Mouse (Mus musculus) liver, embryonic 13.5 days (tissue): ENCODE data around the gene Pdgfa. TPM values are rescaled to one million over a fixed set of nuclear protein-coding genes. Genes with fewer than 3 reads are reported as not detected.

Experiments
- ATAC-seq: fragments of 200-750 bp; cut with Nextera tagmentation; 2 replicates; pipeline ENCODE4 v1.8.0; 2017; ENCODE audit warnings: low read depth, mild to moderate bottlenecking, moderate number of reproducible peaks, moderate library complexity
- DNase-seq: peaks from one replicate; pipeline ENCODE4 v3.0.0; 2022
- H3K27ac ChIP-seq: fragments of 300-500 bp; sonication (generic); 2 replicates; pipeline ENCODE4 v1.5.1; 2015; ENCODE audit warnings: moderate library complexity, mild to moderate bottlenecking, inconsistent platforms
- H3K27me3 ChIP-seq: fragments of 300-500 bp; sonication (generic); 2 replicates; pipeline ENCODE4 v1.6.1; 2015; ENCODE audit warnings: mild to moderate bottlenecking, inconsistent platforms
- H3K36me3 ChIP-seq: fragments of 300-500 bp; sonication (generic); 2 replicates; pipeline ENCODE4 v1.6.1; 2015; ENCODE audit warnings: mild to moderate bottlenecking, inconsistent platforms
- H3K4me1 ChIP-seq: fragments of 300-500 bp; sonication (generic); replicated peaks from 2 replicates; pipeline ENCODE4 v1.6.1; 2015; ENCODE audit warnings: inconsistent platforms
- H3K4me2 ChIP-seq: fragments of 300-500 bp; sonication (generic); 2 replicates; pipeline ENCODE4 v1.6.1; 2015; ENCODE audit warnings: inconsistent platforms, mild to moderate bottlenecking, moderate library complexity
- H3K4me3 ChIP-seq: fragments of 300-500 bp; sonication (generic); replicated peaks from 2 replicates; pipeline ENCODE4 v1.5.1; 2015; ENCODE audit warnings: mild to moderate bottlenecking, inconsistent platforms
- H3K9ac ChIP-seq: fragments of 300-500 bp; sonication (generic); 2 replicates; pipeline ENCODE4 v1.6.1; 2015; ENCODE audit warnings: mild to moderate bottlenecking, inconsistent platforms
- H3K9me3 ChIP-seq: fragments of 300-500 bp; sonication (generic); replicated peaks from 2 replicates; pipeline ENCODE4 v1.6.1; 2016; ENCODE audit warnings: inconsistent platforms
- WGBS: fragments of 180-500 bp; shearing (Covaris S2); methylation state at CpG from one replicate; pipeline ENCODE4 v1.1.7; 2015; ENCODE audit not compliant: insufficient replicate concordance; 5-methylcytosine and 5-hydroxymethylcytosine counted together
- polyA plus RNA-seq: library from polyadenylated mRNA; unstranded; fragments of >200 nt; fragmentation: Nextera tagmentation; extraction: Ambion mirVana; gene quantifications from 2 replicates; pipeline ENCODE4 v1.2.1, GENCODE M21; 2015

The Pdgfa gene
- polyA plus RNA-seq, 1 experiment from 2014 or later, result 2.3 TPM

GRCm38 (mm10) chr5:139017371-139018124 is 20.4 kb upstream of the Pdgfa start:
- H3K9ac ChIP-seq, result no peak overlapping the region
- no peak overlapping the region; the same call in 1 of the 2 replicates for H3K27ac ChIP-seq
- no peak overlapping the region for H3K4me3 ChIP-seq
- H3K9me3 ChIP-seq, result no peaks in the 10 kb centered on the region
- no peaks in the 10 kb centered on the region for H3K27me3 ChIP-seq
- H3K36me3 ChIP-seq, result no peaks in the 10 kb centered on the region
- ATAC-seq (peak; percentile 25; the same call in 1 of the 2 replicates), DNase-seq (no peak)
- no peak overlapping the region for H3K4me2 ChIP-seq
- WGBS, result 60% methylated on average over 15 of the region's 15 CpGs
- H3K4me1 ChIP-seq, result peaks cover 10% of the 10 kb centered on the region

DNA sequence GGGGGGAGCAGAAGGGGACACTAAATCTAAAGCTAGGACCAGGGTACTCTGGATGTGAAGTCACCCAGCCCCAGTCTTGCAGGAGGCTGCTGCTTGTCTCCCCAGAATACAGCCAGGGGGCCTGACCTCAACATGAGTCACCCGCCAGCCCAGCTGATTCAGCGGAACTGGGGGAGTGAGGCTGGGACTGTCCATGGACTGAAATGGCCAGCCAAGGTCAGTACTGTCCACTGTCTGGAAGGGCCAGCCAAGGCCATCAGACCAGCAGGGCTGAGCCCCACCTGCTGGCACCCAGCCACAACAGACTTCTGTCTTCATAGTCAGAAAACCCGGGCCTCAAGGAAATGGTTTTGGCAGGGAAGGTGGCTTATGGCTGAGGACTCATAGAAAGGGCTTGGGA is 17.9 kb upstream of the Pdgfa start:
- no peaks in the 10 kb centered on the region for H3K36me3 ChIP-seq
- no peak overlapping the region for H3K27ac ChIP-seq
- no peaks in the 10 kb centered on the region for H3K27me3 ChIP-seq
- peaks cover 10% of the 10 kb centered on the region for H3K4me1 ChIP-seq
- 53% methylated on average over 3 of the region's 3 CpGs for WGBS
- H3K4me3 ChIP-seq, result no peak overlapping the region
- H3K4me2 ChIP-seq, result no peak overlapping the region
- ATAC-seq, result peak; percentile 45
- DNase-seq, result no peak
- no peak overlapping the region for H3K9ac ChIP-seq
- H3K9me3 ChIP-seq, result no peaks in the 10 kb centered on the region

DNA sequence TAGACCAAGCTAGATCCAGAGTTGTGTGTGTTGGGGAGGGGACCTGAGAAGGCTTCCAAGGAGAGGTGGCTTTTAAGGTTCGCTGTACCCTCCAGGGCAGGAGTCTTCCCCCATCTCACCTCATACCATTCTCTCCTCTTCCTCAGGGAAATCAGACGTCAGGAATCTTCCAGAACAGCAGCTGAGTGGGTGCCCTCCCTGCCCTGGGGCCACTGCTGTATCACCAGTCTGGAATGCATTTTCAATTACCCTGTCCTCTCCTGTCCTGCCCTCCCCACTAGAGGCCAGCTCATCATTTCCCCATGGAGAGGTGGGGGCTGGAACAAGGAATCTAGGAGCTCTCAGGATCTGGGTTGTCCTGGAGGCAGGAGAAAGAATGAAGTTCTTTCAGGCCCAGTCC is 13.5 kb upstream of the Pdgfa start:
- Histone ChIP-seq H3K4me1 (no peaks in the 10 kb centered on the region), H3K4me2 (no peak overlapping the region), H3K9ac (no peak overlapping the region), H3K27ac (no peak overlapping the region), H3K4me3 (no peak overlapping the region), H3K9me3 (no peaks in the 10 kb centered on the region), H3K36me3 (no peaks in the 10 kb centered on the region), H3K27me3 (no peaks in the 10 kb centered on the region)
- ATAC-seq (no peak), DNase-seq (no peak)
- WGBS, result 60% methylated on average over 2 of the region's 2 CpGs

DNA sequence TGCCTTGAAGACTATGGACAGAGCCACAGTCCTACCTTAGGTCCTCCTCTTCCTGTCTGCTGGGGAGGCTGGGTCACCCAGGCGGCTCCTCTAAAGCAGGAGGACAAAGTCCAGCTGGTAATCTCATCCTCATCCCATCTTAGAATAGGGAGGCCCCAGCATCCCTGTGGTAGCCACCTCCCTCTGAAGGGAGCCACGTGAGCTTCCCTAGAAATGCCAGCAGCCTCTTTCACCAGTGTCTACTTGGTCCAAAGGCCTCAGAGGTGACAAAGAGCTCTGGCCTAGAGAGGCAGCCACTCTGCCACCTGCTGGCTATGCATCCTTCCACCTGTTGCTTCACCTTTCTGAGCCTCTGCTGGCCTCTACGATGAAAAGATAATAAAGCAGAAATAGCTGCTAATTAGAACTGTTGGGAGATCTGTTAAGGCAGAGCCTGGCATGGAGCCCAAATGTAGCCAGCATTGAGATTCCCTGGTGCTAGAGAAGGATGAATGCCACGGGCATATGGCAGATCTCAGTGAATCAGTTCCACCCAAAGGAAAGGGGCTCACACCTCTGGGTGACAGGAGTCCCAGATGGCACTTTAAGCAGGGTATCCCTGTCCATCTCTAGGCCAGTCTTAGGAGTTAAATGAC is 10.1 kb upstream of the Pdgfa start:
- Histone ChIP-seq H3K9ac (no peak overlapping the region), H3K27me3 (no peaks in the 10 kb centered on the region), H3K36me3 (no peaks in the 10 kb centered on the region), H3K9me3 (no peaks in the 10 kb centered on the region), H3K4me3 (no peak overlapping the region), H3K4me2 (no peak overlapping the region), H3K27ac (no peak overlapping the region), H3K4me1 (no peaks in the 10 kb centered on the region)
- no peak for DNase-seq
- 39% methylated on average over 4 of the region's 4 CpGs for WGBS
- ATAC-seq, result no peak

GRCm38 (mm10) chr5:139004588-139004987 is 7.4 kb upstream of the Pdgfa start:
- no peak overlapping the region for H3K27ac ChIP-seq
- ATAC-seq (no peak), DNase-seq (no peak)
- no peak overlapping the region for H3K4me2 ChIP-seq
- no peaks in the 10 kb centered on the region for H3K4me1 ChIP-seq
- no peaks in the 10 kb centered on the region for H3K9me3 ChIP-seq
- no peak overlapping the region for H3K9ac ChIP-seq
- WGBS, result 62% methylated on average over 6 of the region's 6 CpGs
- H3K4me3 ChIP-seq, result no peak overlapping the region
- H3K36me3 ChIP-seq, result no peaks in the 10 kb centered on the region
- peaks cover 24% of the 10 kb centered on the region for H3K27me3 ChIP-seq

DNA sequence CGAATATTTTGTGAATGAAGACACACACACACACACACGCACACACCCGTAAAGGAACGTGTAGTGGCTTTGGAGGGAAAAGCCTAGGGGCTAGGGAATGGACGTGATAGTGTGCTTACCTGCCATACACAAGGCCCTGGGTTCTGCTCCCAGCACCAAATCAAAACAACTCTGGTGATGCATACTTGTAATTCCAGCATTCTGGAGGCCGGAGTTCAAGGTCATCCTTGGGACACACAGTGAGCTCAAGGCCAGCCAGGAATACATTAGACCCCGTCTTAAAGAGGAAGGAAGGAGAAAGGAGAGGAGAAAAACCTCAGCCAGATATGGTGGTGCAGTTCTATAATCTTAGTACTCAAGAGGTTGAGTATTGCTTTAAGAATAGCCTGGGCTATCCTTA is 2.5 kb upstream of the Pdgfa start:
- DNase-seq (no peak), ATAC-seq (no peak)
- 53% methylated on average over 7 of the region's 7 CpGs for WGBS
- Histone ChIP-seq H3K27me3 (peaks cover 73% of the 10 kb centered on the region), H3K9ac (no peak overlapping the region), H3K27ac (no peak overlapping the region), H3K36me3 (no peaks in the 10 kb centered on the region), H3K9me3 (no peaks in the 10 kb centered on the region), H3K4me1 (peaks cover 21% of the 10 kb centered on the region), H3K4me3 (no peak overlapping the region), H3K4me2 (no peak overlapping the region)

GRCm38 (mm10) chr5:138997936-138998580 is 888 bp upstream of the Pdgfa start:
- DNase-seq (no peak), ATAC-seq (no peak)
- H3K27me3 ChIP-seq, result peaks cover 90% of the 10 kb centered on the region
- no peak overlapping the region for H3K9ac ChIP-seq
- peak overlapping the region; percentile 44 for H3K4me2 ChIP-seq
- 3% methylated on average over 30 of the region's 30 CpGs for WGBS
- no peaks in the 10 kb centered on the region for H3K36me3 ChIP-seq
- peak overlapping the region; percentile 32 for H3K4me3 ChIP-seq
- no peak overlapping the region for H3K27ac ChIP-seq
- no peaks in the 10 kb centered on the region for H3K9me3 ChIP-seq
- H3K4me1 ChIP-seq, result peaks cover 32% of the 10 kb centered on the region

- Histone ChIP-seq H3K36me3 (no peaks in the 10 kb centered on the region), H3K27ac (no peak overlapping the region), H3K4me3 (peak overlapping the region; percentile 58), H3K4me2 (peak overlapping the region; percentile 69), H3K9me3 (no peaks in the 10 kb centered on the region), H3K9ac (no peak overlapping the region), H3K27me3 (peaks cover 99% of the 10 kb centered on the region), H3K4me1 (peaks cover 37% of the 10 kb centered on the region)
- DNase-seq, result no peak
- WGBS, result 4% methylated on average over 24 of the region's 24 CpGs
- ATAC-seq, result no peak
Measured at GRCm38 (mm10) chr5:138996322-138997073, 672 bp downstream of the Pdgfa start.

- Histone ChIP-seq H3K27me3 (peaks cover 100% of the 10 kb centered on the region), H3K27ac (no peak overlapping the region)
- WGBS, result under 1% methylated on average over 49 of the region's 52 CpGs
Measured at GRCm38 (mm10) chr5:138995721-138996311, 1.4 kb downstream of the Pdgfa start.

DNA sequence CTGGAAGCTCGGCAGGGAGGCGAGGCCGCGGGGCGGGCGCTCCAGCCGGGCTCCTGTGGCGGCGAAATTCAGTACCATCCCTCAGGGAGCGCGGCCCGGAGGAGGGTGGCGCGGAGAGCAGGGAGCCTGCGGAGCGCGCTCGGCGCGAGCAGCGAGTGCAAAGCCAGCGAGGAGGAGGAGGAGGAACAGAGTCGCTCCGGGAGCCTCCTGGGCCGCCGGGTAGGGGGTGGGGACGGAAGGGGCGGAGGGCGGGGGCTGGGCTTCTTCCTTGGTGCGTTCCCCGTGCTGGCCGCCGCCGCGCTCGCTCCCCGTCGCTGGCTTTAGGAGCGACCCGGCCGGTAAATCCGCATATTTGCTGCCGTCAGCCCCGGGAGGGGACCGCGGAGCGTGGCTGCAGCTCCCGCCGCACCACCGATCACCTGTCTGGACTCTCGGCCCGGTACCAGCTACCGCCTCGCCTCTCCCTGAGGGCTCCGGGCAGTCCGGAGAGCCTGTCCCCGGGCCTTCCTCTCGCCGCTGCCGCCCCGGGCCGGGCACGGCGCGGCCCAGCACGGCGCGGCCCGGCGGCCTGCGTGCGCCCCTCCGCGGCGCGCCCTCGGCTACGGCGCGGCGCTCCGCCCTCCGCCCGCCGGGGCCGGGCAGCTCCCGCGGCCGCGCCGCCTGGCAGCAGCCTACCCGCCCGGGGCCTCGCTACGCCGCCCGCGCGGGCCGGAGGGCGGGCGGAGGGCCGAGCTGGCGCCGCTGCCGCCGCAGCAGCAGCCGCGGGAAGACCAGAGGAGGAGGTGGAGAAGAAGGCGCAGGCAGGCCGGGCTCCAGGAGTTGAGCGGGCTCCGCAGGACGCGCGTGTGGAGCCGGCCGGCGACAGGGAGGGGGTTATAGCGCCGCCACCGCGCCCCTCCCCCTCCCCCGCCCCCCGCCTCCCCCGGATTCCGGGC is 2.1 kb downstream of the Pdgfa start:
- Histone ChIP-seq H3K27ac (no peak overlapping the region), H3K4me3 (peak overlapping the region; percentile 58), H3K4me2 (peak overlapping the region; percentile 69), H3K4me1 (peaks cover 37% of the 10 kb centered on the region), H3K27me3 (peaks cover 100% of the 10 kb centered on the region), H3K9ac (peak overlapping the region; percentile 45), H3K36me3 (no peaks in the 10 kb centered on the region), H3K9me3 (no peaks in the 10 kb centered on the region)
- WGBS, result under 1% methylated on average over 103 of the region's 127 CpGs
- ATAC-seq (peak; percentile 53; the same call in 1 of the 2 replicates), DNase-seq (no peak)

More at GRCm38 (mm10) chr5:138995721-138996311, 1.4 kb downstream of the Pdgfa start:
- DNase-seq (no peak), ATAC-seq (peak; percentile 6; the same call in 1 of the 2 replicates)
- H3K4me1 ChIP-seq, result peaks cover 37% of the 10 kb centered on the region
- no peaks in the 10 kb centered on the region for H3K36me3 ChIP-seq
- no peaks in the 10 kb centered on the region for H3K9me3 ChIP-seq
- peak overlapping the region; percentile 58 for H3K4me3 ChIP-seq
- H3K9ac ChIP-seq, result peak overlapping the region; percentile 45
- peak overlapping the region; percentile 69 for H3K4me2 ChIP-seq
